Mouse (Mus musculus) fibroblast of lung, adult 2 months (primary cell): ENCODE results near the gene Cops8.

Experiments used
- DNase-seq: peaks from one replicate; pipeline ENCODE4 v3.0.0-alpha.2; 2011; ENCODE audit warnings: low read depth

Gene Cops8

GRCm38 (mm10) chr1:90602759-90603560 is at the start of gene Cops8:
Cops8 (plus strand) TSS chr1:90602981.
- DNase-seq: peak; percentile 94

GRCm38 (mm10) chr1:90557140-90557539 is 45.6 kb upstream of the Cops8 start:
- DNase-seq: no peak

- no peak for DNase-seq
Observed at GRCm38 (mm10) chr1:90560942-90561726, 41.6 kb upstream of the Cops8 start.

GRCm38 (mm10) chr1:90563945-90564344 is 38.8 kb upstream of the Cops8 start:
- no peak for DNase-seq

GRCm38 (mm10) chr1:90566664-90567440 is 35.9 kb upstream of the Cops8 start:
- DNase-seq: no peak

- DNase-seq: no peak
Observed at GRCm38 (mm10) chr1:90573831-90574230, 28.9 kb upstream of the Cops8 start.

- DNase-seq: no peak
Observed at GRCm38 (mm10) chr1:90574845-90575244, 27.9 kb upstream of the Cops8 start.

- no peak for DNase-seq
Observed at GRCm38 (mm10) chr1:90577417-90577816, 25.4 kb upstream of the Cops8 start.

GRCm38 (mm10) chr1:90582635-90583034 is 20.1 kb upstream of the Cops8 start:
- DNase-seq: no peak

GRCm38 (mm10) chr1:90588021-90588734 is 14.6 kb upstream of the Cops8 start:
- DNase-seq: peak; percentile 75

- DNase-seq: peak; percentile 12
Observed at GRCm38 (mm10) chr1:90590797-90591196, 12.0 kb upstream of the Cops8 start.

- DNase-seq: peak; percentile 27
Observed at GRCm38 (mm10) chr1:90592784-90593183, 10.0 kb upstream of the Cops8 start.

GRCm38 (mm10) chr1:90599226-90599625 is 3.6 kb upstream of the Cops8 start:
- DNase-seq: no peak

GRCm38 (mm10) chr1:90601096-90601495 is 1.7 kb upstream of the Cops8 start:
- DNase-seq: peak; percentile 6

GRCm38 (mm10) chr1:90603561-90603887 is 743 bp downstream of the Cops8 start:
- DNase-seq: no peak

GRCm38 (mm10) chr1:90609363-90609762 is 6.6 kb downstream of the Cops8 start:
- no peak for DNase-seq

- no peak for DNase-seq
Observed at GRCm38 (mm10) chr1:90617258-90617657, 14.5 kb downstream of the Cops8 start.

GRCm38 (mm10) chr1:90633415-90634030 is 30.7 kb downstream of the Cops8 start:
- DNase-seq: peak; percentile 92

GRCm38 (mm10) chr1:90634205-90634745 is 31.5 kb downstream of the Cops8 start:
- no peak for DNase-seq

GRCm38 (mm10) chr1:90638335-90638734 is 35.6 kb downstream of the Cops8 start:
- DNase-seq: no peak

GRCm38 (mm10) chr1:90650781-90651437 is 48.1 kb downstream of the Cops8 start:
- no peak for DNase-seq
